Mouse (Mus musculus) embryonic fibroblast, embryonic 13.5 days (primary cell): ENCODE results near the gene Gm5751. TPM values are rescaled to one million over a fixed set of nuclear protein-coding genes. Genes with fewer than 3 reads are reported as not detected.

ENCODE experiments used
- H3K27ac ChIP-seq: 2 replicates; pipeline ENCODE4 v1.5.1; 2012; ENCODE audit warnings: low read length, control low read depth, inconsistent platforms; ENCODE audit not compliant: insufficient read depth
- H3K4me1 ChIP-seq: 2 replicates; pipeline ENCODE4 v1.6.1; 2011; ENCODE audit warnings: low read length; ENCODE audit not compliant: control insufficient read depth, insufficient read depth
- H3K4me3 ChIP-seq: 2 replicates; pipeline ENCODE4 v1.5.1; 2011; ENCODE audit warnings: mild to moderate bottlenecking, control low read depth, low read length; ENCODE audit not compliant: insufficient read depth
- CTCF ChIP-seq: IDR thresholded peaks from 2 replicates; pipeline ENCODE4 v1.5.1; 2011; ENCODE audit warnings: mild to moderate bottlenecking, control low read depth, low read length, moderate library complexity, borderline replicate concordance; ENCODE audit not compliant: insufficient read depth
- POLR2A ChIP-seq: IDR thresholded peaks from 2 replicates; pipeline ENCODE4 v1.6.1; 2011; ENCODE audit warnings: low read depth, mild to moderate bottlenecking, control low read depth, low read length, moderate library complexity
- polyA plus RNA-seq: library from polyadenylated mRNA; stranded (reverse); fragments of >200 nt; gene quantifications from 2 replicates; pipeline ENCODE4 v1.2.4, GENCODE M21; 2011; ENCODE audit warnings: low read depth; ENCODE audit not compliant: missing spikeins, insufficient read length

Gene Gm5751
- polyA plus RNA-seq, 1 experiment, result not detected

DNA sequence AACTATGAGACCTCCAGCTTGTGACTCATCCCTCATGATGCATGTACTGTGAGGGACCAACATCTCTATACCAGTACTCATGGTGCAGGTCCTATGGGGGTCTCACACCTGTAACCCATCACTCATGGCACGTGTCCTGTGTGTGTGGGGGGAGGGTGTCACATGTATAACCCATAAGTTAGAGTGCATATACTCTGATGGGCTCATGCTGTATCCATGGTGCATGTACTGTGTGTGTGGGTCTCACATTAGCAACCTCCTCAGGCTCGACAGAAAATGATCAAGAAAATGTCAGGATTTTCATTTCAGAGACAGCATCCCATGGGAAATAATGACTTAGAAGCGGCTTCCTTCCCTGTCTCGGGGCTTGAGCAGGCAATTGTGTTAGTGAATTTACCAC is 47.0 kb downstream of the Gm5751 start:
- Histone ChIP-seq H3K27ac (no peak overlapping the region), H3K4me3 (no peak overlapping the region), H3K4me1 (no peaks in the 10 kb centered on the region; the same call in 1 of the 2 replicates)
- TF ChIP-seq POLR2A (no peak), CTCF (no peak)

GRCm38 (mm10) chrX:8921813-8922607 is 48.0 kb downstream of the Gm5751 start:
- Histone ChIP-seq H3K4me1 (no peaks in the 10 kb centered on the region), H3K4me3 (no peak overlapping the region), H3K27ac (no peak overlapping the region)
- TF ChIP-seq CTCF (no peak), POLR2A (no peak)

DNA sequence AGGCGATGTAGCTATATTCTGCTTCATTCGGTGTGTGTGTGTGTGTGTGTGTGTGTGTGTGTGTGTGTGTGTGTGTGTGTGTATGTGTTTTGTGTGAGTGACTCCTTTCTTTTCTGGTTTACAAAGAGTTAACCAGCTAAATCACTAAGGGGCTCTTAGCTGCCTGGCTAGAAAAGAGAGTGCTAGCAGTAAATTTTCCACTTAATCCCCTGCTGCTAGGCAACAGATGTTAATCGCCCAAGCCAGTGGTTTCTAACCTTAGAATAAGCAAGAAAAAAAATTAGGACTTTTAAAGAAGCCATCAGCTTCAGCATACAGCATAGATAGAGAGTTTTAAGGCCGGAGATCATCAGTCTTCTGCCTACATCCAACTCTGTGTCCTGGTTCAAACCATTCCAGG is 53.3 kb downstream of the Gm5751 start:
- H3K4me1 ChIP-seq, result no peaks in the 10 kb centered on the region
- TF ChIP-seq POLR2A (no peak), CTCF (no peak)

More for the DNA sequence above, 53.3 kb downstream of the Gm5751 start:
- Histone ChIP-seq H3K4me3 (no peak overlapping the region), H3K27ac (no peak overlapping the region)

Other genes starting within 250 kb of the Gm5751 start
- not detected in 2 replicates for gene Ssxb8, start 183.4 kb upstream of the Gm5751 start, polyA plus RNA-seq
- not detected in 2 replicates for gene Ssx9, start 125.8 kb upstream of the Gm5751 start, polyA plus RNA-seq
- not detected in 2 replicates for gene Ssxb5, start 70.6 kb upstream of the Gm5751 start, polyA plus RNA-seq
- gene Gm6592, start 30.3 kb upstream of the Gm5751 start, polyA plus RNA-seq, result not detected in 2 replicates
- gene B630019K06Rik, start 18.1 kb downstream of the Gm5751 start, polyA plus RNA-seq, result 2.7 and 4.3 TPM in 2 replicates
- not detected in 2 replicates for gene Fthl17b, start 88.7 kb downstream of the Gm5751 start, polyA plus RNA-seq
- gene Fthl17c, start 102.3 kb downstream of the Gm5751 start, polyA plus RNA-seq, result not detected in 2 replicates
- gene Fthl17d, start 112.5 kb downstream of the Gm5751 start, polyA plus RNA-seq, result not detected in 2 replicates
- gene Fthl17e, start 159.2 kb downstream of the Gm5751 start, polyA plus RNA-seq, result not detected in 2 replicates
- gene Fthl17f, start 188.8 kb downstream of the Gm5751 start, polyA plus RNA-seq, result not detected in 2 replicates
- not detected in 2 replicates for gene 4930402K13Rik, start 230.3 kb downstream of the Gm5751 start, polyA plus RNA-seq